Mouse (Mus musculus): ENCODE results near the gene Nps.
"Not testable (repeated sequence)": the region's sequence is repeated elsewhere in the genome, so short reads cannot be mapped to it uniquely, and the experiment has no call there.

Nps gene

DNA sequence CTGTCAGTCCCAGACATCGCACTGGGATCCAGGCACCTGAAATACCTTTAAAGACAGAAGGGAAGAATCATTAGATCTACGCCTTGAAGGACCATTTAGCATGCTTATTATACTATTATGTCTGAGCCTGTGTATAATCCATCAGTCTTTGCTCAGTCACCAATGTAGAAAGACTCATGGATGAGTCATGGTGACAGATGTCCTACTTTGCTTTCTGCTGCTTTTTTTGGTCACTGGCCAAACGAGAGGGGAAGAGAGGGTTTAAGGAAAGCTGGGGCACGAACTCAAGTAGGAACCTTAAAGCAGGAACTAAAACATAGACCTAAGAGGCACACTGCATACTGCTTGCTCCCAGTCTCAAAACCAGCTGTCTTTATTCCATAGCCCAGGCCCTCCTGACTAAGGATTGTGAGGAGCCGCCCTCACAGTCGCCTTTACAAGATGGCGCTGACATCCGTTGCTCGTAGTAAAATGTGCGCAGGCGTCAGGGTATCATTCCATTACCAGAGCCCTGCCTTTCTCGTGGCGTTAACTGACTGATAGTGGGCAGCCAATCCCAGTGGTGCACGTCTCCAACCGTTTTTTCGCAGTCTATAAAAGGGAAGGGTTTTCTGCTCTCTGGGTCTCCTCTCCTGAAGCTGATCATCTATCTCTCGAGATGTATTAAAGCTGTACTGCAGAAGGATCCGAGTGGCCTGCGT, at the start of gene Nps:
Gene Nps, plus strand, starts transcription at position 651 of the 701 bp plus-strand sequence.
- DNase-seq, result not testable (repeated sequence)

DNA sequence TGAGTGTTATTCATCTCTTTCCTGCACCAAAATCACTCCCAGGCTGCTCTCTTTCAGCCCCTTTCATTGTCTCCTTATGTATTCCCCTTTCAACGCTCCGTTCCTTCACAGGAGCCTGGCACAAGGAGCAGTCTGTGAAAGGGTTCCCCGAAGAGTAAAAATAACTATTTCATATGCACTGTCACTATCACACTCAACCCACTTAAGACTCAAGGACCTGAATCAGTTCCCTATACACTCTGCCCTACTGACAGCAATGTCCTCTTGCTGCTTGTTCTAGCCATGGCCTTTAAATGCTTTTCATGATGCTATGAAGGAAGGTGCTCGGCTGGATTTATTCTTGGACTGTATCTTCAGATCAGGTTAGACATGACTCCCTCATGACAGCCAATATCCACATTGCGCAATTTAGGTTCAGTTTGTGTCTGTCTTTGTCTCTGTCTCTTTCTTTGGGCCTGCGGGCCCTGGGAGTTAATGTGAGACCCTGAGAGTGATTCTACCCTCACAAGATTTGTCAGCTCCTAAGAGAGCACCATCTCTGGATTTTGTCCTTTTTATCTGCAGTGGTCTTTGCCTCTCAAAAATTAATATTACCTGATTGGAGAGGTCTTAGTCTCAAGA, 49.4 kb upstream of the Nps start:
- DNase-seq, result no peak

DNA sequence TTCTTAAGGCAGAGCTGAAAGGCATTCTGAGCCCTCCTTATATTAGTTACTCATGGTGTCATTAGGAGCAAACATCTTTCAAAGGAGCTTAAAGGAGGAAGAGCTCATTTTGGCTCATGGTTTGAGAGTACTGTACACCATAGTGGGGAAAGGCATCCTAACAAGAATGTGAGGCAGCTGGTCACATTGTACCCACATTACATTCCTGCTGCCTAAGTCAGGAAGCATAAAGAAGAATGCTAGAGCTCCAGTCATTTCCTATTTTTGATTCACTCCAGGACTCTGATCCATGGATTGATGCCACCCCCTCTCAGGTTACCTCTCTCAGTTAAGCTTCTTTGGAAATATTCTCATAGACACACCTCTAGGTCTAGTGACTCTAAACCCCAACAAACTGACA, 48.2 kb upstream of the Nps start:
- no peak for DNase-seq

DNA sequence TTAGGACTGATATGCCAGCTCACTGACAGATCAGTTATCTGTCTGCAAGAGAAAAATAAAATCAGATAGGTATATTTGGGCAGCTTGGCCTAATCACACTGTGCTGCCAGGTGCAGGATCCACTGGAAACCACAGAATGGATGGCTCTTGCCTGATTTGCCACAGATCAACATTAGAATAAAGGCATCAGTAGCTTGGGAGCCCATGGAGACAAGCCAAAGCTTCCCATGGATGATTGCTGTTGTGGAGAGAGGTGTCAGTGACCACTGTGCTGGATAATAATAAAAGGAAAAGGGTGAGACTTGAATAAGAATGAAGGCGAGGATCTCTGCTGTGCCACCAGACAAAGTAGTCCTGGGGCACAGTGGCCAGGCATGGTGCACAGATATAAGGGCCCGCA, 47.7 kb upstream of the Nps start:
- no peak for DNase-seq

DNA sequence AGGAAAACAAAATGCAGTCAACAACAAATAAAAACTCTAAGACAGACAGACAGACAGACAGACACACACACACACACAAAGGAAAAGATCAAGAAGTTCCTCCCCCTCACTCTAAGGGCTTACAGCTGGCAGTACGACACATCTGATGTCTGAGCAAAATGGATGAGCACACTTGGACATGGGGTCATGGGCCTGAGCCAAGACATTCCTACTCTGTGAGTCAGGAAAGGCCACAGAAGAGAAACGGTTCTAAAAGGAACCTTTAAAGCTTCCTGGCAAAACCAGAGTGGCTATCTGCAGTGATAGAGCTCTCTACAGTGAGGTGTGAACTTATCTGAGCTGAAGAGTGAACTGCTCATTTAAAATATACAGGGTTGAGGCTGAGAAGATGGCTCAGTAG, 46.0 kb upstream of the Nps start:
- DNase-seq, result no peak

DNA sequence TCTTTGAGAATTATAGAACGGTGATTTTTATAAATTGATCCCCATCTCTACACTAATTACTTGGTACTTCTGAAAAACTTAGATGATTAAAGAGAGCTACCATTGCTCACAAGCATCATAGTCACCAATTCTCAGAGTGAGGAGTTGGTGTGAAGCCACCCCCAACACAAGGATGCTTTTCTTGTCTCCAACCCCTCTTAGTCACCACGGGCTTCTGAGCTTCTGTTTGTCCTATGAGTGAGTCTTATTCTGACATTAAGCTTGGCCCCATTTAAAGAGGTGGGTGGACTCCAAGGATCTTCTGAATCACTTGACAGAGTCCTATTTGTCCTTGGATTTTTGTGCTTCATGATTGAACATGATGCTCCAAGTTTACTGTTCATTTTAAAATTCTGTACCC, 37.0 kb upstream of the Nps start:
- DNase-seq, result no peak

DNA sequence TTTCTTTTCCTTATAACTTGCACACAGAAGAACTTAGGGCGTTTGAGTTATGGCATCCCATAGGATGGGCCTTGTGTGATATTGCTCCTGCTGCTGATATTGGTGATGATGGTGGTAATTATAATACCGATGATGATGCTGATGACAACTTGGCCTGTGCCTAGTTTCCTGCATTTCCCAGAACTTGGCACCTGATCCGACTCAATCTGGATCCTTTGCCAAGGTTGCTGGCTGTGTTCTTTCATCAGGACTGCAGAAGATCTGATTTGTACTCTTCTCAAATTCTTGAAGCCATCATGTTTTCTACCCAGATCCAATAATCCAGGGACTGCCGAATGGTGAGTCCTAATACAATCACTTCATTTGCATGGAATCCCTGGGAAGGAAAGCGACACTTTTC, 32.5 kb upstream of the Nps start:
- no peak for DNase-seq

DNA sequence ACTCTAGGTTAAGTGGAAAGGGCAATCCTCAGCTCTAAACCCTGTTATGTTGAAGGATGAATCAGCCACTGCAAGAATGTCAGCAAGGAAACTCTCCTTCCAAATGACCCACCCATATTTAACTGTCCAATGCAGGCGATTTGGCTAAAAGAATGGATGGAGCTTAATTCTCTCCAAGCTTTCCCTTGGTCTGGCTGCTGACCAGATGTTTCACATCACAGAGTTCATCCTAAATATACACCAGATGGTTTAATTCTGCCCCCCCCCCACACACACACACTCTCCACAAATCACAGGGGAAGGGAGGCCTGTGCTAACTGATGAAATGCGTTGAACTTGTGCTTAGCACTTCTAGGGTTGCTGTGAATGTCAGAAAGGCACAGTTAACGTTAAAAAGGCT, 21.4 kb upstream of the Nps start:
- no peak for DNase-seq

DNA sequence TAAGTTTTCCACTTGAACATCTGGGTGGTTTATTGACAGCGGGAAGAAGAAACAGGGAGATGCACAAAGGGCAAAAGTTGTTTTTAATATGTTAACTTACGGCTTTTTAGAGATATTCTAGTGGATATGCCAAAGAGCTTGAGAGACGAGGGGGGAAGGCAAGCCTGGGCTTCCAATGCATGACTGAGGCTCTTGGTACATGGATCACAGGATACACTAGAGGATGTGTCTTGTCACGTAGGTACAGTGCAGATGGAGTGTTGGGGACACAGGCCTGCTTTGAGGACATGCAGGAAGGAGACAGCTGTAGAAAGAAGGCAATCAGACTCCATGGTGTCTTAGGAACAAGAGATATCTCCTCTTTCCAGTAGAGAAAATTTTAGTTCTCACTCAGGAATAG, 19.1 kb upstream of the Nps start:
- no peak for DNase-seq

DNA sequence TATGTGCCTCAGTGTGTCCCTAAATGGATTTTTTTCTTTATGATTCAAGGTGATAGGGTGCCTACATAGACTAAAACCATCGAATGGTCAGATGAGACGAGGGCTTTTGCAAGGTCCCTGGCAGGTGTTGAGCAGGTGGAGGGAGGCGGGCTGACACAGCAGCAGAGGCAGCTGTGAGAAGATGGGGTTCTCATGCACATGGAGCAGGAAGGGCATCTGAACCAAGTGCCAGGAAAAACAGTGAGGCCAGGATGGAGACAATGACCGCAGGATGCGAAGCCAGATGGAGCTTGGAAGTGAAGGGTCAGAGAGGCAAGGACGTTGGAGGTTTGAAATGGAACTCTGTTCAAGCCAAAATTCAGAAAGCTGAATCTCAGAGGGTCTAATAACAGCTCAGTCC, 18.5 kb upstream of the Nps start:
- no peak for DNase-seq

DNA sequence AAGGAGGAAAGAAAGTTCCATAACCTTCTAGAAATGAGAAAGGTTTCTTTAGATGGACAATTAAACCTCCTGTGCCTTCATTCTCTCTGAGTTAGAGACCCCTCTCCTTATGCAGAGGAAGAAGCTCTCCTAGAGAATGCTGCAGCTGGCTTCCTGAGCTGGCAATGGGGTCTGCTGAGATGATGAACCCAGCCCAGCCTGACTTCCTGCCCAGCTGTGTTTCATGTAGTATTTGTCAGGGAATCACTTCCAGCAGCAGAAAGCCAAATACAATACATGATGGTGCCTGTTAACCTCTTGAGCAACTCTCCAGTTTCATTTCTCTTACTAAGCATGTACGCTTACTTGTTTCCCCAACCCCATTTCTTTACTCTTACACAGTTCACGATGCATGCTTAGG, 17.9 kb upstream of the Nps start:
- DNase-seq, result no peak

DNA sequence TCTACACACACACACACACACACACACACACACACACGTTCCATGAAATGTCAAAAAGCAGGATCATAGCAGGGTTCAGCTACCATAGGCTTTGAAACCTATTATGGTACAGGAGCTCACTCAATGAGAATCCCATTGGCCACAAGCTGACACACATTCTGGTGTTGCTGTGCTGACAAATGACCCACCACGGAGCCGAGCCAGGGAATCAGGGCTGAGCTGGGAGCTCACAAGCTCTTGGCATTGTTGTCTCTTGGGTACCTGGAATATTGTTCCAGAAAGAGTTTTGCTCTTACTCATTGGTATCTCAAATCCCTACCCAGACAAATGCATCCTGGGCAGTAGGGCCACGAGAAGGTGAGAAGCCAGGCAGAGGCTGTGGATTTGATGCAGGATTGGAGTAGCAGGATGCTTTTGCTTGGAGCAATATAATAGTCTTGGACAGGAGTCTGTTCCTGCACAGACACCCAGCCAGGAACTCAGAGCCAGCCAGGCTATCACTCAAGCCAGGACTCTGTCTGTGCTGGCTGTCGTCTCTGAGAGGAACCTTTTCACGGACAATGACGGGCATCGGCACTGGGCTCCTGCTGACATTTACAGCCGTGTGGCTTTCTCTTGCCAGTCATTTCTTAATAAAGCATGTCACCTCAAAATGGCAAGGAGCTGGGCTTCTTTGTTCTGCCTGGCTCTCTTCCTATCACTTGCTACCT, 14.2 kb upstream of the Nps start:
- DNase-seq, result peak; percentile 5

DNA sequence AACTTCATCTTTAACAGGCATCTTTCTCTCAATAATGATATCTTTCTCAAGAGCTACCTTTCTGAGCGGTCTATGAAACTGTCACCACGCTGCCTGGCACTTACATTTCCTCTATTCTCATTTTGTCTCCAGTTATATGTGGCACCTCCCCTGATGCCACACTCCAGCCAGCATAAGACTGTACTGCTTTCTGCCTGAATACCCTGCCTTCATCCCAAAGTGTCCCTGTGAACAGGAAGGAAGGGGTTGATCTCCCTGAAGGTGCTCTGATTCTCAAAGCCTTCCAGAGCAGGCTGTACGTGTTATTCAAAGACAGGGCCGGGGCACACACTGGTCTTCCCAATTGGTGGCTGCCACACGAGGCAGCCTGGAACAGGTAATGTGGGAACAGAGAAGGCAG, 12.1 kb upstream of the Nps start:
- no peak for DNase-seq

DNA sequence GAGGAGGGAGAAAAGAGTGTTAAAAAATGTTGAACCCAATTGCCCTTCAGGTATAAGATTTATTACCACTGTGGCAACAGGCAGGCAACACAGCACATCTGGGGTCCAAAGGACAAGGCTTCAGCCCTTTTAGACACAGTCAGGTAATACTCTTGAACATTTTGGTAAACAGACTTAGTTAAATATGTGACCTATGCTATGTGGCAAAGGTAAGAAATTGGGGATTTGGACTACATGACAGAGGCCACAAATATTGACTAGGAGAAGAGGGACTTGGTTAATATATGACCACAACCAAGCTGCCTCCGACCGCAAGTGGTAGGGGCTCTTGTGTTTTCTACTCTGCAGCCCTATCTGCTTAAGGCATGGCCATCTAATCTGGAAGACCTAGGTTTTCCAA, 5.3 kb upstream of the Nps start:
- DNase-seq, result no peak

DNA sequence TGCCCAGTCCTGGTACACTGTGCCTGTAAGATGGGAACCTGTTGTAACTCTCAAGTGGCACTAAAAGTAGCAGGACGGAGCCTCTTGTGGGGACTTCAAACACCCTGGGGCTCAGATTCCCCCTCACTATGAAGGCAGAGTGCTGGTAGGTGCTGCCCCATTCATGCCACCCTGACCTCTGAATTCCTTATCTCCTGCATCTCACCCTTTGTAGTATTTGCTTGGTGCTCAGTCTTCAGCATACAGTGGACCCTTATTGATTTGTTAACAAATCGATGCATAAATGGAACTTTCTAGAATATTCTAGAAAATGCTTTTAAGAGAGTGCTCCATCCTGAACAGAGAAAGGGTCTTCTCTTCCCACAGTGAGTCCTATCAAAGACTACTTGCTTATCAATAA, 4.1 kb upstream of the Nps start:
- DNase-seq, result no peak

DNA sequence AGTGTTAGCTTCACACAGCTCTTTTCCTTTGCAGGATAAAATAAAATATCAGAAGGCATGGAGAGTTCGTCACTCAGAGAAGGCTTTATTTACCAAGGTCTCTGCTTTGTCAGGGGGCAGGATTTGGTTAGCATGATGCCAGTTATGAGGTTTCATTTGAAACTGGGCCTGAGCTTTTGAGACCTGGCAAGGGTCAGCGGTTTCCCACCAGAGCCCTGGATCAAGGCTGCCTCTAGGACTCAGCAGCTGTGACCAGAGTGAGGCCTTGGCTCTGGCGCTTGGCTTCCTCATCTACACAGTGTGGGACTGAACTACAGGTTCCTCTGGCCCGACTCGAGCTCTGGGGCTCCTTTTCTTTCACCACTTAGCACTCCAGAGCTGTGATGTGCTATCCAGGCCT, 12.5 kb downstream of the Nps start:
- no peak for DNase-seq

DNA sequence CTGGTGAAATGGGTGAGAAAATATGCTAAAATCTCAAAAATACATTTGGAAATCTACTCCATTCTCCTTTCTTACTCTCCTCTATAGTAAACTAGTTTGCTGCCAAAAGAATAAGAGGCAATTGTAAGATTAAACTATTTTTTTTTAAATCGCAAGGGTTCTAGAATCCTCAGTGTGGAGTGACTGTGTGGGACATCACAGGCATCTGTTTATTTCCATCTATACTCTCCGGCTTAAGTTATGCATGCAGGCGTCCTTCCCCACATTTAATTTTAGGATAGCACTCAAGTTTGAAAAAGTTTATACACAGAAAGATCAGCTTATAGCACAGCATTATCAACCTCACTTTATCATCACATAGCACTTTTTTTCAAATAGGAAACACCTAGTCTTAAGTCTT, 24.7 kb downstream of the Nps start:
- DNase-seq, result no peak

DNA sequence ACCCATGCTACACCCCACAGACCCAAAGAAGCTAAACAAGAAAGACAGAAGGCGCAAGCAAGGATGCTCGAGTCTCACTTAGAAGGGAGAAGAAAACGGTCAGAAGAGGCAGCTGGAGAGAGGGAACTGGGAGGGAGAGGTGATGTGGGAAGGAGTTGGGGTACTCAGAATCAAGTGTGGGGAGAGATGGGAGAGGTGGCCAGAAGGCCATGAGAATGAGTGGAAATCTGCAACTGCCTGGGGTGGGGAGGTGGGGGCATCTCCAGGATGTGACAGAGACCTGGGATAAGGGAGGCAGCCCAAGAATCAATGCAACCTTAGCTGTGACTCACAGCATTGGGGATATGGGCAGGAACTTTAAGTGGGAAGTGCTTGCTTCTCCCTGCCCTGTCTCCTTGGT, 31.5 kb downstream of the Nps start:
- DNase-seq, result no peak

DNA sequence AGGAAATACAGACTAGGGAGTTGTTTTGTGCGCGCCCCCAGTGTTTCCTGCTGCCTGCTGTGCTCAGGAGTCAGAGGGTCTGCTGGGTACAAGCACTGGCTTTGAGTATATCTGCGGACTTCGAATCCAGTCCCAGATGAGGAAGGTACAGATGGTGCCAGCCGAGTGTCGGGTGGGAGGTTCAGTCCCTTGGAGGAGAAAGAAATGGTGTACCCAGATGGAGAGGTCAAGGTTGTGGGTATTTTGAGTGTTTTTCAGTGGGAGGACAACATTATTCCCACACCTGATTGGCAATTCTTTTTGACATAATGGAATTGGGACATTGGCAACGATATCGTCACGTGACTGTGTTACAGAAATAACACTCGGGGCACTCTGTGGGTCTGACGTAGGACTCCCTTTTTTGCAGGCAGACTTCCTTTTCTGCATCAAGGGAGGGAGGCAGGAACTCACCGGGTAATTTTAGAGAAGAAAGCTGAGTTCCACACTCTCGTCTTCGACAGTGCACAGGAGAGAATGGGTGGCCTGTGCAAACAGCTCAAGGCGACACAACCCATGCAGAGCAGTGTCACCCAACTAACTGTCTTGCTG, 33.2 kb downstream of the Nps start:
- no peak for DNase-seq

DNA sequence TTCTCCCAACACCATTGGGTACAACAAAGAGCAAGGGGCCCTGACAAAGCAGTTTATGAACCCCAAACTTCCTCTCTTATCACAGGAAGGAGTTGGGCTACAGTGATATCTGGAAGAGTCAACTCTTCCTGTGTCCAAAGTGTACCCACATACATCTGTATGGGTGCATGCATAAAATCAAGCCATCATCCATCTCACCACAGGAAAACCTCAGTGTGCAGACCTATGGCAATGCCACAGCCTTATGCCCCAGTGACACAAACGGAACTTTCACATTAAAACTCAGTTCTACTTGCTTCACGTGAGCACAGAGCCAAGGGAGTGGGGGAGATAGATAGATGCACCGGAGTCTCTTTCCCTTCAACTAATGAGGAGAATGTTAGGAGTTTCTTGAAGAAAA, 36.0 kb downstream of the Nps start:
- DNase-seq, result no peak

DNA sequence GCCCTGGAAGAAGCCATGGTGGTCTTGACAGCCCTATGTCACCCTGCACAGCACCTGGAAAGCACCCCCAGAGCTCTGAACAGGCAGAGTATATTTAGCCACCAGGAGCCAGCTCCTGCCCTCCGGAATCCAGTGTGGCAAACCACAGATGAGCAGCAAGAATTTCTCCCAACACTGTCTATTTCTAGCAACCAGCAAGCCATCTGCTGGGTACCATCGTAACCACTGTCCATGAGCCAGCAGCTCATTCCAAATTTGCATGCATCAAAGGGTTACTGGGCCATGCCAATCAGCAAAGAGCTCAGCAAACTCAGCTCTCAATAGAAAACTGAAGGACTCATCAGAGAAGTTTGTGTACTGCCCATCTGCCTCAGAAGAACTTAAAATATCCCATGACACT, 46.0 kb downstream of the Nps start:
- no peak for DNase-seq
